Mouse (Mus musculus) ES-Bruce4 (cell line): ENCODE measurements at regions not wholly inside any gene's neighbourhood (a gene's known extent, or its start where the extent isn't known, plus 50 kb on each side); places are given as distances from the start of the nearest gene placed in this dataset.

Source experiments
- CTCF ChIP-seq: IDR thresholded peaks from one replicate; pipeline ENCODE4 v1.8.1; 2011; ENCODE audit warnings: low read depth, low read length
- POLR2A ChIP-seq: IDR thresholded peaks from one replicate; pipeline ENCODE4 v1.8.1; 2011; ENCODE audit warnings: low read length; ENCODE audit not compliant: insufficient read depth

DNA sequence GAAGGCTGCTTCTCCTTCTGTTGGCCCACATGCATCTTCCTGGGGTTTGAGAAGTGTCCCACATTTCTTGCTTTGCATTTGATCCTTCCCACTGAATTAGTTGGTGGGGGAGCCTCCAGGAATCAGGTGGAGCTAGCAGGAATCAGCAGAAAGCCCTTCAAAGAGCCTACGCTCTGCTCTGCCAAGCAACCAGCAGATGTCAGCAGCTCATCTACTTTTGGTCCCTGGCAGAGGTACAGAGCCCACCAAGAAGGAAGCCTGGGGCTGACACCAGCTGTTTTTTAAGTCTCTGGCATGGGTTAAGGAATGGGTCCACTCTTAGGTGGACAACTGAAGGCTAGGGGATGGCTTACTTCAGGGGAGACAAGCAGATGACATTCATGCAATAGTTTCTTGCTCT is 123.6 kb upstream of the Smyd2 start:
- TF ChIP-seq POLR2A: no peak
- peak; percentile 44 for TF ChIP-seq CTCF
